Mouse (Mus musculus) liver, postnatal 0 days (tissue): ENCODE data around the gene Gdf10.

Experiments
- CTCF ChIP-seq: sonication (generic); IDR thresholded peaks from 2 replicates; pipeline ENCODE4 v1.5.1; 2016; ENCODE audit warnings: antibody characterized with exemption, low read depth
- EP300 ChIP-seq: IDR thresholded peaks from 2 replicates; pipeline ENCODE4 v1.6.1; 2016; ENCODE audit warnings: antibody characterized with exemption, low read depth, mild to moderate bottlenecking

GRCm38 (mm10) chr14:33959341-33959740, 36.0 kb downstream of the Gdf10 start:
- TF ChIP-seq CTCF (peak; percentile 73), EP300 (no peak)
